Mouse (Mus musculus) hindbrain, embryonic 10.5 days (tissue): ENCODE results near the gene Nqo2. TPM values are rescaled to one million over a fixed set of nuclear protein-coding genes. Genes with fewer than 3 reads are reported as not detected.

ENCODE experiments used
- DNase-seq: peaks from one replicate; pipeline ENCODE4 v3.0.0-alpha.2; 2017; ENCODE audit warnings: low spot score
- H3K27ac ChIP-seq: fragments of 300-500 bp; sonication (generic); 2 replicates; pipeline ENCODE4 v1.5.1; 2016; ENCODE audit warnings: mild to moderate bottlenecking, moderate library complexity
- H3K27me3 ChIP-seq: fragments of 300-500 bp; sonication (generic); 2 replicates; pipeline ENCODE4 v1.6.1; 2016; ENCODE audit warnings: mild to moderate bottlenecking; ENCODE audit not compliant: poor library complexity, insufficient read depth, severe bottlenecking
- H3K36me3 ChIP-seq: fragments of 300-500 bp; sonication (generic); 2 replicates; pipeline ENCODE4 v1.6.1; 2016; ENCODE audit warnings: mild to moderate bottlenecking, moderate library complexity
- H3K4me1 ChIP-seq: fragments of 300-500 bp; sonication (generic); replicated peaks from 2 replicates; pipeline ENCODE4 v1.6.1; 2016; ENCODE audit warnings: mild to moderate bottlenecking
- H3K4me3 ChIP-seq: fragments of 300-500 bp; sonication (generic); 2 replicates; pipeline ENCODE4 v1.5.1; 2016; ENCODE audit warnings: mild to moderate bottlenecking, moderate library complexity
- H3K9me3 ChIP-seq: fragments of 300-500 bp; sonication (generic); 2 replicates; pipeline ENCODE4 v1.6.1; 2016; ENCODE audit warnings: mild to moderate bottlenecking, moderate library complexity
- WGBS: fragments of 180-500 bp; shearing (Covaris S2); methylation state at CpG from one replicate; pipeline ENCODE4 v1.1.7; 2016; 5-methylcytosine and 5-hydroxymethylcytosine counted together
- polyA plus RNA-seq: library from polyadenylated mRNA; unstranded; fragments of >200 nt; fragmentation: Nextera tagmentation; extraction: Ambion mirVana; gene quantifications from 2 replicates; pipeline ENCODE4 v1.2.1, GENCODE M21; 2016

Gene Nqo2
- polyA plus RNA-seq, 1 experiment from 2014 or later: 19.2 TPM

- peaks cover 61% of the 10 kb centered on the region for H3K36me3 ChIP-seq
- 95% methylated on average over 9 of the region's 9 CpGs for WGBS
- no peaks in the 10 kb centered on the region for H3K9me3 ChIP-seq
- no peak overlapping the region for H3K27ac ChIP-seq
- no peaks in the 10 kb centered on the region for H3K4me1 ChIP-seq
- no peak overlapping the region for H3K4me3 ChIP-seq
- no peak for DNase-seq
- H3K27me3 ChIP-seq: no peaks in the 10 kb centered on the region
These were observed 52.6 kb downstream of the Nqo2 start for GRCm38 (mm10) chr13:34016927-34017569.

- no peaks in the 10 kb centered on the region for H3K9me3 ChIP-seq
- no peak for DNase-seq
- H3K4me3 ChIP-seq: no peak overlapping the region
- H3K27ac ChIP-seq: no peak overlapping the region
- H3K4me1 ChIP-seq: no peaks in the 10 kb centered on the region
- WGBS: 90% methylated on average over 1 of the region's 1 CpGs
- peaks cover 63% of the 10 kb centered on the region for H3K36me3 ChIP-seq
- H3K27me3 ChIP-seq: no peaks in the 10 kb centered on the region
These were observed 54.0 kb downstream of the Nqo2 start for GRCm38 (mm10) chr13:34018521-34018920.

- Histone ChIP-seq H3K4me3 (no peak overlapping the region), H3K36me3 (peaks cover 33% of the 10 kb centered on the region), H3K4me1 (no peaks in the 10 kb centered on the region), H3K9me3 (no peaks in the 10 kb centered on the region), H3K27ac (no peak overlapping the region), H3K27me3 (no peaks in the 10 kb centered on the region)
- no peak for DNase-seq
- 97% methylated on average over 2 of the region's 2 CpGs for WGBS
These were observed 57.5 kb downstream of the Nqo2 start for GRCm38 (mm10) chr13:34021998-34022397.

GRCm38 (mm10) chr13:34032041-34032440 is 67.6 kb downstream of the Nqo2 start:
- no peak overlapping the region for H3K4me3 ChIP-seq
- 69% methylated on average over 2 of the region's 2 CpGs for WGBS
- H3K27ac ChIP-seq: no peak overlapping the region
- peaks cover 3% of the 10 kb centered on the region for H3K4me1 ChIP-seq
- no peaks in the 10 kb centered on the region for H3K9me3 ChIP-seq
- H3K36me3 ChIP-seq: peaks cover 30% of the 10 kb centered on the region
- no peak for DNase-seq
- H3K27me3 ChIP-seq: no peaks in the 10 kb centered on the region

- Histone ChIP-seq H3K4me1 (peaks cover 24% of the 10 kb centered on the region), H3K36me3 (peaks cover 23% of the 10 kb centered on the region), H3K4me3 (no peak overlapping the region), H3K9me3 (peaks cover 5% of the 10 kb centered on the region; the same call in 1 of the 2 replicates), H3K27me3 (no peaks in the 10 kb centered on the region), H3K27ac (no peak overlapping the region)
- no peak for DNase-seq
- WGBS: 88% methylated on average over 3 of the region's 3 CpGs
These were observed 70.9 kb downstream of the Nqo2 start for GRCm38 (mm10) chr13:34035424-34035823.

GRCm38 (mm10) chr13:34036726-34037125 is 72.2 kb downstream of the Nqo2 start:
- Histone ChIP-seq H3K4me3 (no peak overlapping the region), H3K27me3 (no peaks in the 10 kb centered on the region), H3K4me1 (peaks cover 25% of the 10 kb centered on the region), H3K27ac (peak overlapping the region; percentile 97; the same call in 1 of the 2 replicates), H3K36me3 (peaks cover 19% of the 10 kb centered on the region), H3K9me3 (peaks cover 5% of the 10 kb centered on the region; the same call in 1 of the 2 replicates)
- no peak for DNase-seq
- 87% methylated on average over 5 of the region's 5 CpGs for WGBS

GRCm38 (mm10) chr13:34037172-34038055 is 72.9 kb downstream of the Nqo2 start, which contains the start of gene Bphl:
Bphl (plus strand) TSS chr13:34037597.
- Histone ChIP-seq H3K4me1 (peaks cover 28% of the 10 kb centered on the region), H3K4me3 (peak within 1 kb of the TSS; percentile 77), H3K9me3 (peaks cover 5% of the 10 kb centered on the region; the same call in 1 of the 2 replicates), H3K27me3 (no peaks in the 10 kb centered on the region), H3K36me3 (peaks cover 18% of the 10 kb centered on the region), H3K27ac (peak within 1 kb of the TSS; percentile 97)
- peak; percentile 93 for DNase-seq
- WGBS: 1% methylated on average over 37 of the region's 37 CpGs

GRCm38 (mm10) chr13:34038056-34038432 is 73.6 kb downstream of the Nqo2 start:
- peaks cover 5% of the 10 kb centered on the region; the same call in 1 of the 2 replicates for H3K9me3 ChIP-seq
- WGBS: 54% methylated on average over 5 of the region's 5 CpGs
- no peak for DNase-seq
- no peaks in the 10 kb centered on the region for H3K27me3 ChIP-seq
- peaks cover 14% of the 10 kb centered on the region for H3K36me3 ChIP-seq
- H3K4me1 ChIP-seq: peaks cover 28% of the 10 kb centered on the region
- peak overlapping the region; percentile 77 for H3K4me3 ChIP-seq
- peak overlapping the region; percentile 97 for H3K27ac ChIP-seq

Other genes starting within 250 kb of the Nqo2 start
- gene Serpinb6e, start 121.3 kb upstream of the Nqo2 start, polyA plus RNA-seq: not detected in 2 replicates
- gene Serpinb6c, start 59.0 kb upstream of the Nqo2 start, polyA plus RNA-seq: not detected in 2 replicates
- 7.3 and 10.0 TPM in 2 replicates for gene Ripk1, start 37.7 kb downstream of the Nqo2 start, polyA plus RNA-seq
- 28.3 and 35.5 TPM in 2 replicates for gene Serpinb6a, start 38.1 kb downstream of the Nqo2 start, polyA plus RNA-seq
- gene Bphl, start 72.9 kb downstream of the Nqo2 start, polyA plus RNA-seq: 33.1 and 34.5 TPM in 2 replicates
- gene Tubb2a, start 113.3 kb downstream of the Nqo2 start, polyA plus RNA-seq: 202 and 435 TPM in 2 replicates
- gene Tubb2b, start 165.8 kb downstream of the Nqo2 start, polyA plus RNA-seq: 187 and 370 TPM in 2 replicates
- 115 and 116 TPM in 2 replicates for gene Psmg4, start 198.3 kb downstream of the Nqo2 start, polyA plus RNA-seq